Mouse (Mus musculus) spleen, adult 2 months (tissue): ENCODE data around the gene Ano2.

Experiments
- CTCF ChIP-seq: fragments of 200-500 bp; IDR thresholded peaks from 2 replicates; pipeline ENCODE4 v1.5.1; 2011; ENCODE audit warnings: mild to moderate bottlenecking, inconsistent platforms; ENCODE audit not compliant: insufficient read depth, insufficient read length, insufficient replicate concordance; ENCODE audit errors: extremely low read depth
- POLR2A ChIP-seq: fragments of 200-500 bp; IDR thresholded peaks from 2 replicates; pipeline ENCODE4 v1.6.1; 2011; ENCODE audit warnings: low read depth, low read length, inconsistent platforms

DNA sequence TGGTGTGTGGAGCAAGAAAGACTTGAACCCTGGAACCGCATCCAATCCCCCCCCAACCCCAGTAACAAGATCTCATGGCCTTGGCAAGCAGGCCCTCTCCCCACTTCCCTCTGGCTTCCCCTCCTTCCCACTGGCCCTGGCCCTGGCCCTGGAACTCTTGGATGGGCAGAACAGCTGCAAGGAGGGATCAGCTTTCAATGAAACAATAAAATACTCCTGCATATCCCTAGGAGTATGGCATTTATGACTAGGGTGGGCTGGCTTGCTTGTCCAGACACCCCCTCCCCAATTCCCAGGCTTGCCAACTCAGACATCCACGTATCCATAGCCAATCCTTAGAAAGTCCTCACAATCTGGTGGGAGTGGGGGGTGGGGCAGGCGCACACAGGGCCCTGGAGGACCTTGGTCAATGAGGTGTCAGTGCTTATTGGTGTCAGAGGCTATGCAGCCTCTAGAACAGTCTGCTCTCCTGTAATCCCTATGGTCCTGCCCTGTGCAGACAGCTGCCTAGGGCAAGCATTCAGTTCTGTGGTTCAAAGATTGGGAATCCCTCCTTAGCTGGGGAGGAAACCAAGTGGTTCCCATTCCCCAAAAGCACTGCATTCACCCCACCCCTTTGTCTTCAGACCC, 396.2 kb downstream of the Ano2 start:
- TF ChIP-seq CTCF: no peak
- no peak for TF ChIP-seq POLR2A
